Mouse (Mus musculus): ENCODE measurements around the gene Zfp36l2. TPM values are rescaled to one million over a fixed set of nuclear protein-coding genes. Genes with fewer than 3 reads are reported as not detected.

Gene Zfp36l2
- total and polyA plus RNA-seq, 3 experiments = 8.9 to 24.2 (median 9.0) TPM

- Histone ChIP-seq H3K79me2 (replicated peaks; ENCODE audit: control insufficient read depth, extremely low read depth, insufficient read depth, poor library complexity, severe bottlenecking) (no peaks in the 10 kb centered on the region), H3K27ac (ENCODE audit: insufficient read depth, low read depth) (no peak overlapping the region), H3K36me3 (replicated peaks in 1 of 2; ENCODE audit: control insufficient read depth in 1 of 2, insufficient read depth in 1 of 2, low read length in 1 of 2) (no peaks in the 10 kb centered on the region), H3K4me1 (ENCODE audit: control insufficient read depth in 1 of 2, insufficient read depth in 2 of 2) (peaks cover 5 to 16% of the 10 kb centered on the region in 2 experiments; a peak in 2 of 4 replicates), H3K4me2 (ENCODE audit: insufficient read depth, low read depth, poor library complexity, severe bottlenecking) (no peak overlapping the region), H3K9ac (ENCODE audit: insufficient read depth, low read depth) (no peak overlapping the region), H3K4me3 (replicated peaks in 1 of 3; ENCODE audit: low read depth in 2 of 3, low read length in 2 of 3, poor library complexity in 1 of 3) (no peak overlapping the region), H3K9me3 (replicated peaks; ENCODE audit: low read length) (no peaks in the 10 kb centered on the region), H3K27me3 (replicated peaks) (no peaks in the 10 kb centered on the region)
- TF ChIP-seq SIN3A (IDR thresholded peaks at IDR 0.05; ENCODE audit: low read length) = no peak
- TF ChIP-seq TBP (conservative IDR thresholded peaks at IDR 0.05; ENCODE audit: low read depth, low read length) = no peak
- no peak for TF ChIP-seq CHD2 (IDR thresholded peaks at IDR 0.05; ENCODE audit: low read length)
- no peak for TF ChIP-seq JUN (IDR thresholded peaks at IDR 0.05; ENCODE audit: insufficient read depth, low read depth, low read length)
- TF ChIP-seq CTCF (conservative IDR thresholded peaks at IDR 0.05 in 1 of 2, IDR thresholded peaks at IDR 0.05 in 1 of 2; ENCODE audit: low read depth in 2 of 2, low read length in 2 of 2) = no peak
- TF ChIP-seq MXI1 (IDR thresholded peaks at IDR 0.05; ENCODE audit: low read depth, low read length) = no peak
- TF ChIP-seq UBTF (IDR thresholded peaks at IDR 0.05; ENCODE audit: low read depth, low read length) = no peak
- no peak for TF ChIP-seq HCFC1 (IDR thresholded peaks at IDR 0.05; ENCODE audit: low read depth, low read length)
- in situ Hi-C loops (cut with MboI; ENCODE audit: low pct_ligation_motif_present, low pct_unique_long_range_greater_than_20kb, low sequenced_read_pairs) (no loop called here), dilution Hi-C loops (cut with MboI; ENCODE audit: extremely low pct_ligation_motif_present, extremely low pct_unique_long_range_greater_than_20kb, low sequenced_read_pairs) (no loop called here)
- DNase-seq (ENCODE audit: extremely low read depth) = no peak
These were observed 21.4 kb downstream of the Zfp36l2 start for GRCm38 (mm10) chr17:84166135-84166860.

- Histone ChIP-seq H3K36me3 (replicated peaks in 1 of 2; ENCODE audit: control insufficient read depth in 1 of 2, insufficient read depth in 1 of 2, low read length in 1 of 2) (no peaks in the 10 kb centered on the region), H3K9ac (ENCODE audit: insufficient read depth, low read depth) (no peak overlapping the region), H3K79me2 (replicated peaks; ENCODE audit: control insufficient read depth, extremely low read depth, insufficient read depth, poor library complexity, severe bottlenecking) (no peaks in the 10 kb centered on the region), H3K9me3 (replicated peaks; ENCODE audit: low read length) (no peaks in the 10 kb centered on the region), H3K4me1 (ENCODE audit: control insufficient read depth in 1 of 2, insufficient read depth in 2 of 2) (peaks cover 5 to 19% of the 10 kb centered on the region in 2 experiments; a peak in 2 of 4 replicates), H3K27me3 (replicated peaks) (no peaks in the 10 kb centered on the region), H3K4me3 (replicated peaks in 1 of 3; ENCODE audit: low read depth in 2 of 3, low read length in 2 of 3, poor library complexity in 1 of 3) (no peak overlapping the region), H3K4me2 (ENCODE audit: insufficient read depth, low read depth, poor library complexity, severe bottlenecking) (no peak overlapping the region), H3K27ac (ENCODE audit: insufficient read depth, low read depth) (no peak overlapping the region)
- dilution Hi-C loops (cut with MboI; ENCODE audit: extremely low pct_ligation_motif_present, extremely low pct_unique_long_range_greater_than_20kb, low sequenced_read_pairs) = no loop called here
- DNase-seq (ENCODE audit: extremely low read depth) = no peak
- TF ChIP-seq ZKSCAN1 (IDR thresholded peaks at IDR 0.05; ENCODE audit: borderline replicate concordance, low read depth, low read length) = no peak
- TF ChIP-seq BHLHE40 (IDR thresholded peaks at IDR 0.05; ENCODE audit: low read depth, low read length) = no peak
- TF ChIP-seq SMC3 (IDR thresholded peaks at IDR 0.05; ENCODE audit: low read depth, low read length) = no peak
- TF ChIP-seq NELFE (IDR thresholded peaks at IDR 0.05; ENCODE audit: low read depth, low read length) = no peak
- TF ChIP-seq ZNF384 (IDR thresholded peaks at IDR 0.05; ENCODE audit: low read depth, low read length) = no peak
- no peak for TF ChIP-seq UBTF (IDR thresholded peaks at IDR 0.05; ENCODE audit: low read depth, low read length)
- TF ChIP-seq MXI1 (IDR thresholded peaks at IDR 0.05; ENCODE audit: low read depth, low read length) = no peak
- TF ChIP-seq USF1 (IDR thresholded peaks at IDR 0.05; ENCODE audit: low read depth, low read length) = no peak
- TF ChIP-seq RAD21 (IDR thresholded peaks at IDR 0.05; ENCODE audit: low read depth, low read length) = no peak
- TF ChIP-seq JUND (conservative IDR thresholded peaks at IDR 0.05; ENCODE audit: low read depth, low read length) = no peak
- no peak for TF ChIP-seq CHD1 (IDR thresholded peaks at IDR 0.05; ENCODE audit: low read depth, low read length)
- TF ChIP-seq JUN (IDR thresholded peaks at IDR 0.05; ENCODE audit: insufficient read depth, low read depth, low read length) = no peak
- TF ChIP-seq MAX (IDR thresholded peaks at IDR 0.05; ENCODE audit: low read length) = no peak
- no peak for TF ChIP-seq POLR2A (IDR thresholded peaks at IDR 0.05; ENCODE audit: low read depth, low read length)
- no peak for TF ChIP-seq EP300 (IDR thresholded peaks at IDR 0.05; ENCODE audit: low read length)
- no peak for TF ChIP-seq MAZ (IDR thresholded peaks at IDR 0.05; ENCODE audit: low read depth, low read length)
- TF ChIP-seq ZC3H11A (IDR thresholded peaks at IDR 0.05; ENCODE audit: low read depth, low read length) = no peak
- no peak for TF ChIP-seq NRF1 (IDR thresholded peaks at IDR 0.05; ENCODE audit: low read depth, low read length)
- TF ChIP-seq PAX5 (IDR thresholded peaks at IDR 0.05; ENCODE audit: low read length) = no peak
- in situ Hi-C loops (cut with MboI; ENCODE audit: low pct_ligation_motif_present, low pct_unique_long_range_greater_than_20kb, low sequenced_read_pairs) = no loop called here
These were observed 22.0 kb downstream of the Zfp36l2 start for GRCm38 (mm10) chr17:84165735-84166134.
